Mouse (Mus musculus): ENCODE measurements around the gene Il20. TPM values are rescaled to one million over a fixed set of nuclear protein-coding genes. Genes with fewer than 3 reads are reported as not detected.

Il20 gene
- polyA plus RNA-seq (2014; fragmentation: Nextera tagmentation; extraction: Ambion mirVana): not detected in 2 replicates

- no peak for DNase-seq (ENCODE audit: low spot score)
- Histone ChIP-seq H3K27ac (ENCODE audit: low read depth, low read length) (no peak within 1 kb of the TSS), H3K36me3 (ENCODE audit: control insufficient read depth, insufficient read depth, low read length) (no peaks in the 10 kb centered on the region), H3K27me3 (ENCODE audit: control insufficient read depth, insufficient read depth, low read length) (no peaks in the 10 kb centered on the region), H3K4me2 (ENCODE audit: low read depth, low read length, severe bottlenecking) (no peak within 1 kb of the TSS), H3K4me3 (ENCODE audit: low read depth, low read length) (no peak within 1 kb of the TSS), H3K9ac (ENCODE audit: low read length) (no peak within 1 kb of the TSS), H3K9me3 (ENCODE audit: control insufficient read depth, low read length) (no peaks in the 10 kb centered on the region), H3K4me1 (replicated peaks; ENCODE audit: control insufficient read depth, insufficient read depth, low read length) (no peaks in the 10 kb centered on the region)
- no peak for ATAC-seq (replicated peaks; ENCODE audit: low FRiP score)
- 79% methylated on average over 12 of the region's 12 CpGs for WGBS
These were observed at the start of gene Il20 for GRCm38 (mm10) chr1:130911401-130912010. Gene Il20 (minus strand): TSS chr1:130911451.

DNA sequence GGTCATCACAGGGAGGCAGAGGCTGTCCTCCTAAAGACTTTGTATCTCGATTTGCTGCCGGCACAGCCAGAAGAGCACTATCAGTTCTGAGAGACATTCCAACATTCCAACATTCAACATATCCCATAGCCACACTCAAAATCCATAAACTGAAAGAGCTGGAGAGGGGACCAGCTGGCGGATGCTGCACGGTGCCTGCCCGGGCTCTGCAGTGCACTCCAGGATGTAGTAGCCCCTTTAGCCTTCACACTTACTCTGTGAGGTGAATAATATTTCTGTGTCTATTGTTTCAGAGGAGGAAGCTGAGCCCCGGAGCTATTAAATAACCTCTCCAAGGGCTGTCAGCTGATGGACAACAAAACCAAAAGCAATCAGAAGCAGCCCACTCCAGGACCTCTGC, 35.7 kb upstream of the Il20 start:
- ATAC-seq (replicated peaks; ENCODE audit: low FRiP score) (no peak), DNase-seq (ENCODE audit: low spot score) (peak; percentile 35)
- no peak overlapping the region for H3K9ac ChIP-seq (ENCODE audit: low read length)
- H3K4me1 ChIP-seq (replicated peaks; ENCODE audit: control insufficient read depth, insufficient read depth, low read length): no peaks in the 10 kb centered on the region
- no peaks in the 10 kb centered on the region for H3K27me3 ChIP-seq (ENCODE audit: control insufficient read depth, insufficient read depth, low read length)
- no peaks in the 10 kb centered on the region for H3K9me3 ChIP-seq (ENCODE audit: control insufficient read depth, low read length)
- H3K4me3 ChIP-seq (ENCODE audit: low read depth, low read length): no peak overlapping the region
- H3K27ac ChIP-seq (ENCODE audit: low read depth, low read length): no peak overlapping the region
- WGBS: 80% methylated on average over 6 of the region's 6 CpGs
- no peak overlapping the region for H3K4me2 ChIP-seq (ENCODE audit: low read depth, low read length, severe bottlenecking)
- no peaks in the 10 kb centered on the region for H3K36me3 ChIP-seq (ENCODE audit: control insufficient read depth, insufficient read depth, low read length)

GRCm38 (mm10) chr1:130941801-130942200, 30.6 kb upstream of the Il20 start:
- H3K4me1 ChIP-seq (replicated peaks; ENCODE audit: control insufficient read depth, insufficient read depth, low read length): no peaks in the 10 kb centered on the region
- peak; percentile 27 for DNase-seq (ENCODE audit: low spot score)
- H3K4me3 ChIP-seq (ENCODE audit: low read depth, low read length): no peak overlapping the region
- no peak overlapping the region for H3K27ac ChIP-seq (ENCODE audit: low read depth, low read length)
- H3K4me2 ChIP-seq (ENCODE audit: low read depth, low read length, severe bottlenecking): no peak overlapping the region
- 70% methylated on average over 3 of the region's 3 CpGs for WGBS
- no peak overlapping the region for H3K9ac ChIP-seq (ENCODE audit: low read length)
- no peaks in the 10 kb centered on the region for H3K27me3 ChIP-seq (ENCODE audit: control insufficient read depth, insufficient read depth, low read length)
- ATAC-seq (replicated peaks; ENCODE audit: low FRiP score): no peak
- H3K36me3 ChIP-seq (ENCODE audit: control insufficient read depth, insufficient read depth, low read length): no peaks in the 10 kb centered on the region
- H3K9me3 ChIP-seq (ENCODE audit: control insufficient read depth, low read length): no peaks in the 10 kb centered on the region

GRCm38 (mm10) chr1:130940065-130940687, 28.9 kb upstream of the Il20 start, which contains the start of gene Il19:
Gene Il19 (minus strand): TSS chr1:130940115.
- Histone ChIP-seq H3K4me1 (replicated peaks; ENCODE audit: control insufficient read depth, insufficient read depth, low read length) (no peaks in the 10 kb centered on the region), H3K4me3 (ENCODE audit: low read depth, low read length) (no peak within 1 kb of the TSS), H3K27me3 (ENCODE audit: control insufficient read depth, insufficient read depth, low read length) (no peaks in the 10 kb centered on the region), H3K36me3 (ENCODE audit: control insufficient read depth, insufficient read depth, low read length) (no peaks in the 10 kb centered on the region), H3K27ac (ENCODE audit: low read depth, low read length) (no peak within 1 kb of the TSS), H3K4me2 (ENCODE audit: low read depth, low read length, severe bottlenecking) (no peak within 1 kb of the TSS), H3K9me3 (ENCODE audit: control insufficient read depth, low read length) (no peaks in the 10 kb centered on the region), H3K9ac (ENCODE audit: low read length) (no peak within 1 kb of the TSS)
- DNase-seq (ENCODE audit: low spot score): no peak
- 81% methylated on average over 4 of the region's 4 CpGs for WGBS
- no peak for ATAC-seq (replicated peaks; ENCODE audit: low FRiP score)

- no peak overlapping the region for H3K27ac ChIP-seq (ENCODE audit: low read depth, low read length)
- no peaks in the 10 kb centered on the region for H3K27me3 ChIP-seq (ENCODE audit: control insufficient read depth, insufficient read depth, low read length)
- 69% methylated on average over 7 of the region's 7 CpGs for WGBS
- H3K4me2 ChIP-seq (ENCODE audit: low read depth, low read length, severe bottlenecking): no peak overlapping the region
- DNase-seq (ENCODE audit: low spot score): no peak
- ATAC-seq (replicated peaks; ENCODE audit: low FRiP score): no peak
- no peaks in the 10 kb centered on the region for H3K36me3 ChIP-seq (ENCODE audit: control insufficient read depth, insufficient read depth, low read length)
- no peaks in the 10 kb centered on the region for H3K4me1 ChIP-seq (replicated peaks; ENCODE audit: control insufficient read depth, insufficient read depth, low read length)
- H3K9ac ChIP-seq (ENCODE audit: low read length): no peak overlapping the region
- H3K4me3 ChIP-seq (ENCODE audit: low read depth, low read length): no peak overlapping the region
- H3K9me3 ChIP-seq (ENCODE audit: control insufficient read depth, low read length): no peaks in the 10 kb centered on the region
These were observed 26.9 kb upstream of the Il20 start for GRCm38 (mm10) chr1:130938192-130938591.

- no peaks in the 10 kb centered on the region for H3K36me3 ChIP-seq (ENCODE audit: control insufficient read depth, insufficient read depth, low read length)
- H3K4me3 ChIP-seq (ENCODE audit: low read depth, low read length): no peak overlapping the region
- H3K9me3 ChIP-seq (ENCODE audit: control insufficient read depth, low read length): no peaks in the 10 kb centered on the region
- no peaks in the 10 kb centered on the region for H3K27me3 ChIP-seq (ENCODE audit: control insufficient read depth, insufficient read depth, low read length)
- no peaks in the 10 kb centered on the region for H3K4me1 ChIP-seq (replicated peaks; ENCODE audit: control insufficient read depth, insufficient read depth, low read length)
- DNase-seq (ENCODE audit: low spot score): no peak
- no peak overlapping the region for H3K9ac ChIP-seq (ENCODE audit: low read length)
- no peak overlapping the region for H3K4me2 ChIP-seq (ENCODE audit: low read depth, low read length, severe bottlenecking)
- 88% methylated on average over 4 of the region's 4 CpGs for WGBS
- no peak overlapping the region for H3K27ac ChIP-seq (ENCODE audit: low read depth, low read length)
- ATAC-seq (replicated peaks; ENCODE audit: low FRiP score): no peak
These were observed 25.9 kb upstream of the Il20 start for GRCm38 (mm10) chr1:130937170-130937569.

GRCm38 (mm10) chr1:130936351-130936750, 25.1 kb upstream of the Il20 start:
- ATAC-seq (replicated peaks; ENCODE audit: low FRiP score): no peak
- 68% methylated on average over 6 of the region's 6 CpGs for WGBS

DNA sequence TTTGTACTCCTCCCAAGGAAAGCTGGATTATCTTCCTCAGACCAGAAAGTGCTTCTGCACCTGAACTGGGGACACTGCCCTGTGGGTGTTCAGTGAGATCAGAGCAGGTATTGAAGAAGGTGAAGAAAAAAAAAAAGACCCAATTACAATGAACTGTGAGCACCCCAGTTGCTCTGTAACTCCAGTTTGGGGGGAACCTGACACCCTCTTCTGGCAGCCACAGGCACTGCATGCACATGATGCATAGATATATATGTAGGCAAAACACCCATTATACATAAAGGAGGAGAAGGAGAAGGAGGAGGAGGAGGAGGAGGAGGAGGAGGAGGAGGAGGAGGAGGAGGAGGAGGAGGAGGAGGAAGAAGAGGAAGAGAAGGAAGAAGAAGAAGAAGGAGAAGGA, 15.2 kb upstream of the Il20 start:
- ATAC-seq (replicated peaks; ENCODE audit: low FRiP score) (no peak), DNase-seq (ENCODE audit: low spot score) (no peak)
- Histone ChIP-seq H3K4me2 (ENCODE audit: low read depth, low read length, severe bottlenecking) (no peak overlapping the region), H3K4me3 (ENCODE audit: low read depth, low read length) (no peak overlapping the region), H3K27me3 (ENCODE audit: control insufficient read depth, insufficient read depth, low read length) (no peaks in the 10 kb centered on the region), H3K9ac (ENCODE audit: low read length) (no peak overlapping the region), H3K9me3 (ENCODE audit: control insufficient read depth, low read length) (no peaks in the 10 kb centered on the region), H3K27ac (ENCODE audit: low read depth, low read length) (no peak overlapping the region), H3K36me3 (ENCODE audit: control insufficient read depth, insufficient read depth, low read length) (no peaks in the 10 kb centered on the region), H3K4me1 (replicated peaks; ENCODE audit: control insufficient read depth, insufficient read depth, low read length) (no peaks in the 10 kb centered on the region)

More at GRCm38 (mm10) chr1:130936351-130936750, 25.1 kb upstream of the Il20 start:
- Histone ChIP-seq H3K4me3 (ENCODE audit: low read depth, low read length) (no peak overlapping the region), H3K9ac (ENCODE audit: low read length) (no peak overlapping the region), H3K4me1 (replicated peaks; ENCODE audit: control insufficient read depth, insufficient read depth, low read length) (no peaks in the 10 kb centered on the region), H3K36me3 (ENCODE audit: control insufficient read depth, insufficient read depth, low read length) (no peaks in the 10 kb centered on the region), H3K27me3 (ENCODE audit: control insufficient read depth, insufficient read depth, low read length) (no peaks in the 10 kb centered on the region), H3K27ac (ENCODE audit: low read depth, low read length) (no peak overlapping the region), H3K4me2 (ENCODE audit: low read depth, low read length, severe bottlenecking) (no peak overlapping the region), H3K9me3 (ENCODE audit: control insufficient read depth, low read length) (no peaks in the 10 kb centered on the region)
- no peak for DNase-seq (ENCODE audit: low spot score)
